Mouse (Mus musculus) intestine, postnatal 0 days (tissue): Measurements from ENCODE around the gene Rtp4. TPM values are rescaled to one million over a fixed set of nuclear protein-coding genes. Genes with fewer than 3 reads are reported as not detected.

Source experiments
- ATAC-seq: fragments of 200-750 bp; cut with Nextera tagmentation; 2 replicates; pipeline ENCODE4 v1.8.0; 2017; ENCODE audit warnings: mild to moderate bottlenecking, moderate TSS enrichment, moderate library complexity
- H3K27ac ChIP-seq: fragments of 300-500 bp; sonication (generic); 2 replicates; pipeline ENCODE4 v1.5.1; 2014; ENCODE audit warnings: mild to moderate bottlenecking, low read depth, low read length, moderate library complexity
- H3K27me3 ChIP-seq: fragments of 300-500 bp; sonication (generic); replicated peaks from 2 replicates; pipeline ENCODE4 v1.6.1; 2014; ENCODE audit warnings: low read length, mixed read lengths; ENCODE audit not compliant: control insufficient read depth, insufficient read depth
- H3K36me3 ChIP-seq: fragments of 300-500 bp; sonication (generic); 2 replicates; pipeline ENCODE4 v1.6.1; 2014; ENCODE audit warnings: mild to moderate bottlenecking, moderate library complexity; ENCODE audit not compliant: control insufficient read depth, insufficient read depth
- H3K4me1 ChIP-seq: fragments of 300-500 bp; sonication (generic); replicated peaks from 2 replicates; pipeline ENCODE4 v1.6.1; 2014; ENCODE audit warnings: antibody characterized with exemption, low read length, mixed read lengths; ENCODE audit not compliant: control insufficient read depth, insufficient read depth
- H3K4me2 ChIP-seq: fragments of 300-500 bp; sonication (generic); replicated peaks from 2 replicates; pipeline ENCODE4 v1.6.1; 2014; ENCODE audit warnings: low read depth, mild to moderate bottlenecking, moderate library complexity
- H3K4me3 ChIP-seq: fragments of 300-500 bp; sonication (generic); 2 replicates; pipeline ENCODE4 v1.5.1; 2014; ENCODE audit warnings: low read depth, low read length
- H3K9ac ChIP-seq: fragments of 300-500 bp; sonication (generic); 2 replicates; pipeline ENCODE4 v1.6.1; 2014; ENCODE audit warnings: mild to moderate bottlenecking, low read depth, low read length
- H3K9me3 ChIP-seq: fragments of 300-500 bp; sonication (generic); 2 replicates; pipeline ENCODE4 v1.6.1; 2016; ENCODE audit warnings: mixed run types; ENCODE audit not compliant: control insufficient read depth
- CTCF ChIP-seq: sonication (generic); IDR thresholded peaks from 2 replicates; pipeline ENCODE4 v1.5.1; 2016; ENCODE audit warnings: low read depth, mild to moderate bottlenecking, control low read depth, antibody characterized with exemption, moderate library complexity
- WGBS: fragments of 180-500 bp; shearing (Covaris S2); extraction: QIAGEN DNeasy Blood & Tissue Kit; methylation state at CpG from one replicate; pipeline ENCODE4 v1.1.7; 2014; 5-methylcytosine and 5-hydroxymethylcytosine counted together
- polyA plus RNA-seq: library from polyadenylated mRNA; unstranded; fragments of >200 nt; fragmentation: Nextera tagmentation; extraction: Ambion mirVana; gene quantifications from 2 replicates; pipeline ENCODE4 v1.2.1, GENCODE M21; 2015

Rtp4 gene
- polyA plus RNA-seq, 1 experiment from 2014 or later = 112 TPM

GRCm38 (mm10) chr16:23533707-23534106, 13.6 kb downstream of the Rtp4 start:
- ATAC-seq = no peak
- Histone ChIP-seq H3K27me3 (no peaks in the 10 kb centered on the region), H3K36me3 (no peaks in the 10 kb centered on the region), H3K9ac (no peak overlapping the region), H3K27ac (no peak overlapping the region), H3K4me1 (no peaks in the 10 kb centered on the region), H3K9me3 (no peaks in the 10 kb centered on the region), H3K4me3 (no peak overlapping the region), H3K4me2 (no peak overlapping the region)
- WGBS = 54% methylated on average over 3 of the region's 3 CpGs
- no peak for TF ChIP-seq CTCF

- H3K4me1 ChIP-seq = no peaks in the 10 kb centered on the region
- no peak for TF ChIP-seq CTCF
- 55% methylated on average over 4 of the region's 4 CpGs for WGBS
- ATAC-seq = no peak
- no peaks in the 10 kb centered on the region for H3K9me3 ChIP-seq
- H3K4me2 ChIP-seq = no peak overlapping the region
- no peaks in the 10 kb centered on the region for H3K27me3 ChIP-seq
- H3K27ac ChIP-seq = no peak overlapping the region
- no peaks in the 10 kb centered on the region for H3K36me3 ChIP-seq
- H3K4me3 ChIP-seq = no peak overlapping the region
- no peak overlapping the region for H3K9ac ChIP-seq
Measured at GRCm38 (mm10) chr16:23541046-23541445, 21.0 kb downstream of the Rtp4 start.

GRCm38 (mm10) chr16:23542866-23543265, 22.8 kb downstream of the Rtp4 start:
- Histone ChIP-seq H3K4me2 (no peak overlapping the region), H3K9ac (no peak overlapping the region), H3K4me3 (no peak overlapping the region), H3K27me3 (no peaks in the 10 kb centered on the region), H3K36me3 (no peaks in the 10 kb centered on the region), H3K4me1 (no peaks in the 10 kb centered on the region), H3K27ac (no peak overlapping the region), H3K9me3 (no peaks in the 10 kb centered on the region)
- no peak for ATAC-seq
- 66% methylated on average over 4 of the region's 4 CpGs for WGBS
- no peak for TF ChIP-seq CTCF

- 47% methylated on average over 7 of the region's 7 CpGs for WGBS
Measured at GRCm38 (mm10) chr16:23544361-23544760, 24.3 kb downstream of the Rtp4 start.

GRCm38 (mm10) chr16:23547783-23548182, 27.7 kb downstream of the Rtp4 start:
- Histone ChIP-seq H3K4me1 (no peaks in the 10 kb centered on the region), H3K9ac (no peak overlapping the region), H3K27me3 (no peaks in the 10 kb centered on the region), H3K4me2 (no peak overlapping the region), H3K27ac (no peak overlapping the region), H3K4me3 (no peak overlapping the region), H3K9me3 (no peaks in the 10 kb centered on the region), H3K36me3 (no peaks in the 10 kb centered on the region)
- ATAC-seq = no peak
- 94% methylated on average over 4 of the region's 4 CpGs for WGBS
- TF ChIP-seq CTCF = peak; percentile 18; the same call in 1 of the 2 replicates

More at GRCm38 (mm10) chr16:23544361-23544760, 24.3 kb downstream of the Rtp4 start:
- no peak for TF ChIP-seq CTCF
- Histone ChIP-seq H3K27ac (no peak overlapping the region), H3K27me3 (no peaks in the 10 kb centered on the region), H3K9ac (no peak overlapping the region), H3K9me3 (no peaks in the 10 kb centered on the region), H3K4me1 (no peaks in the 10 kb centered on the region), H3K4me2 (no peak overlapping the region), H3K4me3 (no peak overlapping the region), H3K36me3 (no peaks in the 10 kb centered on the region)
- no peak for ATAC-seq

GRCm38 (mm10) chr16:23550346-23550980, 30.4 kb downstream of the Rtp4 start:
- no peak overlapping the region for H3K4me2 ChIP-seq
- no peak for ATAC-seq
- H3K9ac ChIP-seq = no peak overlapping the region
- H3K4me3 ChIP-seq = no peak overlapping the region
- H3K27ac ChIP-seq = no peak overlapping the region
- no peaks in the 10 kb centered on the region for H3K36me3 ChIP-seq
- no peaks in the 10 kb centered on the region for H3K9me3 ChIP-seq
- WGBS = 43% methylated on average over 8 of the region's 8 CpGs
- peak; percentile 88 for TF ChIP-seq CTCF
- no peaks in the 10 kb centered on the region for H3K27me3 ChIP-seq
- no peaks in the 10 kb centered on the region for H3K4me1 ChIP-seq
